Mouse (Mus musculus): ENCODE results near the gene Syk.

Syk gene

DNA sequence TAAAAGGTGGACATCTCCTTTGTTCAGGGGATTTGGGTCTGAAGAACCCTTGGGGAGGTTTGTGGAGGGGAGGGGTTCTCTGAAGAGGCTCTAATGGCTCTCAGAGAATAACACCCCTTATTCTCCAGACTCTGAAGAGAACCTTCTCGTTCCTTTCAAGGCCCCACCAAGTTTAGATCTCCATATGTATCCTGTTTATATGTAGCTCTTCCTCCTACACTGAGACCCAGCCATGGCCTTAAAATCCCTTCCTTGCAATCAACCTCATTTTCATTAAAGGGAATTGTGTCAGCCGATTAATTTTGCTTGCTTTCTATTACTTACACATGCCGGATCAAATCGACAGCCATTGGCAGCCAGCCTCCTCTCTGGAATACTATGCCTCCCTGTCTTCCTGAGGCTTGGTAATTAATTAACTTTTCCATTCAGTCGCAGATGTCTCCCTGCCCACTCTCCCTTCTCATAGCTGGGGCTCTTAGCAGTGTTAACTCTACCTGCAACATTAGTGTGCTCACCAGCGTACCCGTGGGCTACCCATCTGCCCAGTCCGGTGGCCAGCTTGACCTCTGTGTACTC is 13.7 kb upstream of the Syk start:
- DNase-seq = peak in 1 of 2 experiments; percentile 15

DNA sequence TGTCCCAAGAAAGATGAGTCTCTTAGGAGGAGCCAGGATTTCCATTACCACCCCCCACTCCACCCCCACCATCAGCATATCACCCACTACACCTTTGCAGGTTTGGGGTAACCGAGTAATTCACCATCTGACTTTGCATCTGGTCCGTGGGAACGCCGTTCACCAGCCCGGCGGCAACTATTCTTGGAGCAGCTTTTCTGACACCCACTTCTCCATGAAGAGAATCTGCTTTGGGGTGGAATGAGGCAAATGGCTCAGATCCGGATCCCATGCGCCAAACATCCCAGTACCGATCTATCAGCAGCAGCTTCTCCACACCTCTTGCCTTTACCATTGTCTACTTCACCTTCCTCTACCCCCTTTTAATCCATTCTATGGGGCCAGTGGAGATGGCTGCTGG is 12.7 kb upstream of the Syk start:
- DNase-seq = no peak

DNA sequence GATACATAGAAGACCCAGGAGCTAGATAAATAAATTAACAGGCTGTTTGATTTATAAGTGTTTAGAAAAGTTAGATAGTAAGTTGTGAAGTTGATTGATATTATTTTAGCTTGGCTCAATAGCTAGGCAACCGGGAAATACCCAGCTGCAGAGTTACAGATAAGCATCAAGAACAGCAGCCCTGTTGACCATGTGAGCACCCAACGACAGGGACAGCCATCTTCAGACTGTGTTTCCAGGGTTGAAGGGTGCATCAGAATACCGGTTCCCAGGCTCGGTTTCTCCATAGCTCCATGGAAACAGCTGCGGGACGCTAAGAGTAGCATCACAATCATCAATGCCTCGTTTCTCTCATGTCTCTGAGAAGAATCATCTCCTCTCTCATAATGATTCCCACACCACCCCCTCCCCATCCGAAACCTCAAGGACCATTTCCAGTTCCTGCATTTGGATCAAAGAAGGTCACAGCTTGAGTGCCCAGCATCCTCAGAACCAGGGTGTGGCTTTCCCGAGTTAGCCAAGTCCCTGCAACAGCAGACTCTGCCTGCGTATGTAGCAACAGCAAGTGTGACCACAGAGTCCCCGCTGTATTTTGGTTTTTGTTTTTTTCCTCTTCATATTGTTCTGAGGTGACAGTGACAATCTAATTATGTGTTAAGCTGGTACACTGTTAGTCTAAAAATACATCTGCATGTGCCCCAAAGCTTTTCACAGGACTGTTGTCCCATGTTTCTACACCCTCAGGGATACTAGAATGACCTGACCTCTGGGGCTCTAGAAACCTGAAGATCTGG is 11.2 kb upstream of the Syk start:
- DNase-seq = no peak

DNA sequence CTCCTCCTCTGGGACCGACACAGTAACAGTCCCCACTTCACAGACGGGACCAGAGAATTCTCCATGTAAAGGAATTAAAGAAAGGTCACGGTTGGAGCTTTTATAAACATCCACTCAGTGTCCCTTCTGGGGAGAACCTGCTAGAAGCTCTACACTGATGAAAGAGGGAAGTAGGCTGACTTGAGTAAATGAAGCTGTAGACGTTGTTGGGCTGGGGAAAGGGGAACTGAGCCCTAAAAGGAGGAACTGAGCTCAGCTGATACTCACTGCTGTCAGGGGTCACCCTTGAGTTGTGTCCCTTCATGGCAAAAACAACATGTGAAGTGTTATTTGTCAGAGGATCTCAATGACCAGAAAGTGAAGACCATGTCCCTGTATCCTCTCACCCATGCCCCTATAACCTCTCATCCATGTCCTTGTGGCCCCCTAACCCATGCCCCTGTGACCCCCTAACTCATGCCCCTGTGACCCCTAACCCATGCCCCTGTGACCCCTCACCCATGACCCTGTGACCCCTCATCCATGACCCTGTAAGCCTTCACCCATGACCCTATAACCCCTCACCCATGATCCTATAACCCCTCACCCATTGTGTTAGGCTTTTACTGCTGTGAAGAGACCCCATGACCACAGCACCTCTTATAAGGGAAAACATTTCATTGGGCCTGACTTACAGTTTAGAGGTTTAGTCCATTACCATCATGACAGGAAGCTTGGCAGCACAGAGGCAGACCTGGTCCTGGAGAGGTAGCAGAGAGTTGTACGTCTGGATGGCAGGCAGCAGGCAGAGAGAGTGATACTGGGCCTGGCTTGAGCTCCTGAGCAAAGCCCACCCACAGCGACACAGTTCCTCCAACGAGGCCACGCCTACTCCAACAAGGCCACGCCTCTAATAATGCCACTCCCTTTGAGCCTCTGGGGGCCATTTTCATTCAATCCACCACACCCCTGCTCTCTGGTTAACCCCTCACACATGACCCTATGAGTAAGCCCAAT is 10.2 kb upstream of the Syk start:
- peak in 1 of 2 experiments; percentile 2 for DNase-seq

DNA sequence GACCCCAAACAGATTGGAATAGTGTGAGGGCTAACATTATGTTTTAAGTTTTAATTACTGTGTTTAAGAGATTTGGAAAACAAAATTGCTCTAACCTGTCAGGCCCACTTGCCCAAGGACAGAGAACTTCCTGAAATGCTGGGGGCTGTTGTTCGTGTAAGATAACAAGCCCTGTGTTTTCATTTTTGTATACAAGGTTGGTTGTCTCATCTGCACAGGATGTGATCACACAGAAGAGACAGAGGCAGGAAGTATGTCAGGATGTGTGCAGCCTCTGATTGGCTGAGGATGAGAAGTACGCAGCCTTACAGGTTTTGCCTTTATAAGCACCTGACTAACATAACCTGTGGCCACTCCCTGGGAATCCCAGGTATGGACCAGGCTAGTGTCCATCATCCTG is 8.7 kb upstream of the Syk start:
- DNase-seq = no peak

DNA sequence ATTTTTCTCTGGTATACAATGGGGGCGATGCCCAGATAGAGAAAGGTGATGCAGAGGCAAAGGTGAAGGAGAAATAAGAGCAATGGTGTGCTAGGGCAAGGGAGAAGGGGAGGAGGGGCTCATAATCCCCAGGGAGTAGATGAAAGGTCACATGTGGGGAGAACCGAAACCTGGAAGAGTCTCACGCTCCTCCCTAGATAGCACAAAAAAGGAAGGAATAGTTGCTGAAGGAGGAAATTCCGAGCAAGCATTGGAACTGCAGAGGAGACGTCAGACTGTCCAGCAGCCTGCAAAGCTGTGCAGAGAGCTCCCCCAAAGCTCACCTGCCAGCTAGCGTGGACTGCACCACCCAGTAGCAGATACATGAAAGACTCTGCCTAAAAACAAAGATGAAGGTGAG is 7.5 kb upstream of the Syk start:
- DNase-seq = no peak

DNA sequence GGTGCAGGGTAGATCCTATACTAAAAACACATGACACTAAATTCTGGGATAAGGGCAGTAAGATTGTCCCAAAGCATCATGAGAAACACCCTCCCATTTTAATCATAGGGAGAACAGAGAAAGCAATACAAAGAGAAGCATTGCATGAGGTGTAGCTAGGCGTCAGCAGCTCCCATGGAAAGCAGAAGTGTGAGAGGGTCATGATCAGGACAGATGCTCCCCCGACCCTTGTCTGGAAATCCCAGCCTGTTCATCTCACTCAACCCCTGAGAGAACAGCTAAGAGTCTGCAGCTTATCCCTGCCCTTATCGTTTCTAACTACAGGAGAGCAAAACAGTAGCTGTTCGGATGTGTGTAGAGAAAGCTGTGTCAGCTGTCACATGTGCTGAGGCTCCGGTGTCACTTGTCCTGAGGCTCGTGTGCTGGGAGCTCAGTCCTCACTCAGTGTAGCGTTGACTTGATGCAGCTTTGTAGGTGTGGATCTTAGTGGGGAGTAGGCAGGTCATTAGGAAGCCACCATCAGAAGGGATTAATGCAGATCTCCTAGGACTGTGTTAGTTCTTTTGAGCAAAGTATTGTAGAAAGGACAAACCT is 6.9 kb upstream of the Syk start:
- no peak for DNase-seq

DNA sequence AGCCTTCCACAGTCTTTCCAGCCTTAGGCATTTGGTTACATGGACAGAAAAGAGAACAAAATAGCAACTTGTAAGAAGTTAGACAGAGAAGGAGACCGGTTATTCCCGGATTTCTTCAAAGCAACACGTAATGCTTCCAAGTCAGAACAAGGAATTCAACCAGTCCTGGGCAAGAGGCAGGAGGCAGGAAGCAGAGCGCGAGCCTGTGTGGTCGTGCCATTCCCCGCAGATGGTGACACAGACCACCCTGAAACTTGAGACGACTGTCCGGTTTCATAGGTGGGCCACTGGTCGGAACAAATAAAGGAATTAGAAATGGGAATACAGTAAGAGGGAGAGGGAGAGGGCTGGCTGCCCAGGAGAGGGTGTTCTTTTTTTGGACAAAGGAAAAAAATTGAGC is 6.1 kb upstream of the Syk start:
- no peak for DNase-seq

DNA sequence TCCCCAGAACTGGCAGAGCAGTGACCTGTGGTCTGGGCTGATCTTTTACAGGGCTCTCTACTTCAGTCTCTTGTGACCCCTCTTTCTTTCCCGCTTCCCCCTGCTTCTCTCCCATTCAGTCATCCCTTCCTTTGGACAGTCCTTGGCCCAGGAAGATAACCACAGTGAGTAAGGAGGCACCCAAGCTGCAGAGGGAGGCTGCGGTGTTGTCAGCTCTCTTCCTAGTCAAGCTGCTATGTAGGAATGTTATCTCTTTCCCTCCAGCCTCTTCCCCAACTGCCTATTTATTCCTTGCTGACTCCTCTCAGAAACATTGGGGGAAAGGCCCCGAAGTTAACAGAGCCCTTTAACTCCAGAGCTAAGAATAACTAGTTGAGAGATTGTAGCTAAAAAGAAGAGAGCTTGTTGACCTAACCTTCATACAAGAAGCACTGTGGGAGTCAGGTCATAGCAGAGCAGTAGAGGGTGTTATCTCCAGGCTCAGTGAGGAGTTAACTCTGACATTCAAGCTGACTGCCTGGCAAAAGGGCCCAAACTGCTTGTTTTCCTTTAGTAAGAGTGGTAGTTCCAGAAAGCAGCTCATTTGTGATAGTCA is 5.5 kb upstream of the Syk start:
- no peak for DNase-seq

DNA sequence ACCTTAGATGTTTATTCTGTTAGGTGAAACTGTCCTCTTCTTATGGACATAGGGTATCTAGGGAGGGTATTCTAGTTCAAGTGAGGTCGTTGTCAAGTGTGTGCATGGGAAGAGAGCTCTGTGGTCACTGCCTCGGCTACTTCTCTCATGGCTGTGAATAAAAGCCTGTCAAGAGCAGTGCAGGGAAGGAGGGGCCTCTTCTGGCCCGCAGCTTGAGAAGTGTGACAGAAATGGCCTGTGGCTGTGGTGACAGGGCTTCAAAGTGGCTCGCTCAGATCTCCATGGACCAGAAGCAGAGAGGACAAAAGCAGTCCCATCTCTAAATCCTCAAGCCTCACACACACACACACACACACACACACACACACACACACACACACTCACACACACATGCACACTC is 5.0 kb upstream of the Syk start:
- DNase-seq = no peak

DNA sequence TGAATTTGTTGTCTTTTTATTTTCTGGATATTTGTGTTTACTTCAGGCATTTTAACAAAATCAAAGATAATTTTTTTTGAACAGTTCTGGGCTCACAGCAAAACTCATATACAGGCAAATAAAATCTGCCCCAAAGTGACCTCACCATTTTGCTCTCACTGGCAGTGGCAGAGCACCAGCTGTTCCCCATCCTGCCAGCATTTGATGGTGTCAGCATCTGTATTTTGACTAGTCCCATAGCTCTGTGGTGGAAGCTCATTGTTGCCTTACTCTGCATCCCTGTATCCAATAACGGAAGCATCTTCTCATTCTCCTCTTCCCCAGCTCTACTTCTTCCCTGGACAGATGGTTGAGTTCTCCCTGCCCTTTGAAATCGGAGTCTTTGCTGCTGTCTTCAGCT is 4.2 kb upstream of the Syk start:
- no peak for DNase-seq

DNA sequence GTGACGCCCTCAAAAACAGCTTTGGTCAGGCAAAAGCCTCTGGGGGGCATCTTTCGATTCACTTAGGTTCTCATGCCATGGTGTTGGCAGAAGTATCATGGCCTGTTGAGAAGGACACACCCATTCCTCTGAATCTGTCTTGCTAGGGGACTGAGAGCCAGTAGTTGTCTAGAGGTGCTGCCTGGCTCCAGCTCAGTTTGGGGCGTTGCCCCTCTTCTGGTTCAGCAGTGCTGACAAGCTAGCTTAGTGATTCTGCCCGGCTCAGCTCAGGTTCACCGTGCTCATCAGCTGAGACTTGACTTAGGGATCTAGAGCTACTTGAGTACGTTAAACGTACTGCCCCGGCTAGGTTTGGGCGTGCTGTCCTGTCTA is 481 bp upstream of the Syk start:
- no peak for DNase-seq

DNA sequence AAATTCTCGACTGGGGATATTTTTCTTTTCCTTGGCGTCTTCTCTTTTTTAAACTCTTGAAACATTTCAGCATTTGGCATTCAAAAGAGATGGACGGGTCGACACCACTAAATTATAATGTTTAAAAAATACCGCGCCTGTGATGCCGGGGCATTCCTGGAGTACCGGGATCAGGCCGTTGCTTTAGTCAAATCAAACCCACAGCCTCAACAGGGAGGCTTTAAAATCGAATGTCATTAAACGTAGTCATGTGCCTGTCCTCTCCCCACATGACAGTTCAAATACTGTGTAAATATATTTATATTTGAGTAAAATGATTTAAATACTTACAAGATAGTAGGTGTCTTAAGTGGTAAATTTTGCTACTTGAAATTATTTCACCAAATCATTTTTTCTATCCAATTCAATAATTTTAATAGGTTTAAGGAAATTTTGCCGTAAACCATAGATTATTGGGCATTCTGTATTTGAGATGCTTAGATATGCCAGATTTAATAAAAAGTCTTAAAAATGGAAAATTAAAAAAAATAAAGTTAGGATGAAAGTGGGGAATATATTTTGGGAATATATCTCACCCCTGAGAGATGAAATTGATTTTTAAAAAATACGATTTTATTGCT is 1.1 kb downstream of the Syk start:
- no peak for DNase-seq

DNA sequence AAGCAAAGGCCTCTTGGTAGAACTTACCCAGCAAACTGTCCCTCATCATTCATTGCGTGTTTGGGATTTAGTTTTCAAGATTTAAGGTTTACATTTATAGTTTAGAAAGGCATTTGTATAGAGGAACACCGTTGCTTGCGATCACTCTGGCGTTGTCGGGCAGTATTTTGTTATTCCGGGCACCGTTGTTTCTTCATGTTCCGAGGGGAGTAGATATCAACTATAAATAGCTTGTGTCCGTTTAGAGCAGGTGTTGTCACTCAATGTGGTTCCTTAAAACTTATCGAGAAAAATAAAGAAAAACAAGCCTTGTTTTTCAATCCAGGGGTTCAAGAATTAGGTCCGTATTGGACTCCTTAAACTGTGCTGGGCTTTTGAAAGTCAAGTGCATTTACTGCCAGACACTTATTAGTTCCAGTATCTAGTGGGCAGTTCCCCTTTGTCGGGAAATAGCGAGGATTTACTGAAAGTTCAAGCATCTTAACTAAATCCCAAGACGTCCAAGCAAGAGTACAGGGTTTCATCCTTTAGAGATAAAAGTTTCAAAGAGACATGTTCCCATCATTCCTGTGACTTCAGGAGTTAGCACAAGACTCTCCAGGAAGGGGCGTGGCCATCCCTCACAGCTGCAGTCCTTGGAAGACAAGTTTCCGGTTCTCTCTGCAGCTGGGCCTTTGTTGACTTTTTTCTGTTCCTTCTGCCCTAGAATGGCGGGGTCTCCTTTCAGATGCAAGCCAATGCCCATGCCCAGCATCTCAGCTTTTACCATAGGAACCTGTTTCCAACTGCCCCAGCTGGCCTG is 1.9 kb downstream of the Syk start:
- no peak for DNase-seq

DNA sequence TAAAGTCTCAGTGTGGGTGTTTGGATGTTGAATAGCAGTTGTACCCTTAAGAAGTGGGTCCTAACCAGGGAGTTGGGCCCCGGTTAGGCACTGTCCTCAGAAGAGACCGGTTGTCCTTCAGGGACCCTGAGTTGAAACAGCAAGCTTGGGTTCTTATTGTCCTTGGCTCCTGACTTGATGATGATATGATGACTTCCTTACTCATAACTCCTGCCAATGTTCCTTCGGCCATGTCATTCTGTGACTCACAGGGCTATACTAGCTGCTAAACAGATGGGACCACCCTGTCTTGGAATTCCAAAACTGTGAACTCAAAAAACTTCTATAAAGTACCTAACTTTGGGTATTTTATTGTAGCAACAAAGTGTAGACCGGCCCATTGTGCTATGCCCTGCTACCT is 4.8 kb downstream of the Syk start:
- DNase-seq = no peak

DNA sequence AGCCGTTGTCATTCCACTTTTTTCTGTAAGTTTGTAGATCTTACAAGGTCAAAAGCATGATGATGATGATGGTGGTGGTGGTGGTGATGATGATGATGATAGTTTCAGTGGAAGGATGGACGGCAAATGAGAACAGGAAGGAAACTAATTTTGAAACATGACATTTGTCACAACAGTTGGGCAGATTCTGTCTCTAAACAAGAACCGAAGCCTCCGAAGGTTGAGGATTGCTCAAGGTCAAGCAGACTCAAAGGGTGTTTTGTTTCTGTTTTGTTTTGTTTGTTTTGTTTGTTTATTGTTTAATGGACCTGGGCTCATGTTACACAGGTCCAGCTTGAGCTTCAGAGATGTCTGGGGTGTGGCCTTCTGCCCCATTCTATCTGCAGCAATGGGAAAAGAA is 6.1 kb downstream of the Syk start:
- DNase-seq = no peak

DNA sequence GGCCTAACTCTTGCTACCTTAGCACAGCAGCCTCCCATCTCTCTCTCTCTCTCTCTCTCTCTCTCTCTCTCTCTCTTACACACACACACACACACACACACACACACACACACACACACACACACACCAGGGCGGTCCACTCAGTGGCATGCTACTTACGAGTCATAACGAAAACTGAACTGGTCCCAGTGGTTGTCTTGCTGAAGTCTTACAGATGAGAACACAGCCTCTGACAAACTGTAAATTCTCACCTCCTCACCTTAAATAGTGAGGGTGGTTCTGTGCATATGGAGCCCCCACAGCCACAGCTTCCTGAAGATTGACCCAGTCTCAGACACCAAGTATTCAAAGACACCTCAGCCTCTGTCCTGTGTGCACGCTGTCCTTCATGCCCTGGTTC is 8.9 kb downstream of the Syk start:
- DNase-seq = no peak

DNA sequence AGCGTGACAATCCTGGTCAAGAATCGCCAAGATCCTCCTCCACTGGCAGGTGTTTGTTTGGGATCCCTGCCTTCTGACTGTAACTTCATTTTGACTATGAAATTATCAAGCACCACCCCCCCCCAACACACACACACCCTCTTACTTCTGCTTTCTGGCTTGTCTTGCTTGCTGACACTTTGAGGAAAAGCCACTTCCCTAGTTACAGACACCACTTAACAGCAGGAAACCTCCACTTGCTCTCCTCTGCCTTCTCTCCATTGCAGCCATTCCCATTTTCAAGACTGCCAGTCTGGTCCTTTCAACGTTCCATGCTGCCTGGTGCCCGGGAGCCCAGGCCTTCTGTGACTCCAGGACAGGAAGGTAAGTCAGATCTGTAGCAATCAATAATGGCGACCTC is 13.7 kb downstream of the Syk start:
- DNase-seq = no peak

DNA sequence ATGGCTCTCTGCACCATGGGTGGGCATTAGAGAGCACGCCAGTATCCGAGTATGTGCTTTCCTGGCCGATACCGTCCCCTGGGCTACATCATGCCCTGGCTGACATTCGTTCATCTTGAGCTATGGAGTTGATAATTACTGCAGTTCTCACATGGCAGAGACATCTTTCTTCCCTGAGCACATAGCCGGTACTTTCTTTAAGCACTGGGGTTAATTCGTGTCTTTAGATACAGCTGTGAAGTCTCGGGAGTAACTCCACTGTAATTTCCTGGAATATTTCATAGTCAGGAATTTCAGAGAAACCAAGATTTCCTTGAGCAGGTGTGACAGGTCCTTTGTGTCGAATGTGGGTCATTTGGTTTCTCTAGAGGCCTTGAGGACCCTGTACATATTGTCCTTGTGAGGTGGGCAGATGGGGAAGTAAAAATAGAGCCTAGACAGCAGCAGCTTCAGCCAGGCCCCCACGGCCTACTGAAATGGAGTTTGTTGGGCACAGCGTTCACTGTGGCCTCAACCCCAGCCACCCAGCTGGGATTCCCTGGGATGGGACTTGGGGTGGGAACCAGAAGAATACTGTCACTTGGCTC is 14.2 kb downstream of the Syk start:
- no peak for DNase-seq

DNA sequence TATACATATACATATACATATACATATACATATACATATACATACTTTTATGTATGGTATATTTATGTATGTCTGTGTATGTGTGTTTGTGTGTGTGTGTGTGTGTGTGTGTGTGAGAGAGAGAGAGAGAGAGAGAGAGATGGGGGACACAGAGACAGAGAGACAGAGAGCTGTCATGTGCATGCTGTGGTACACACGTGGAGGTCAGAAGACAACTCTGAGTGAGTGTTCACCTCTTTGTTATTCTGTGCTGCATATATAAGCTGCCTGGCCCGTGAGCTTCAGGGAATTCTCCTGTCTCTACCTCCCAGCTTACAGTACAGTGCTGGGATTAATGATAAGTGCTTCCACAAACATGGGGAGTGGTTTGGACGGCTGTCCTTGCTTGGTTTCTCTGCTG is 15.3 kb downstream of the Syk start:
- DNase-seq = no peak

DNA sequence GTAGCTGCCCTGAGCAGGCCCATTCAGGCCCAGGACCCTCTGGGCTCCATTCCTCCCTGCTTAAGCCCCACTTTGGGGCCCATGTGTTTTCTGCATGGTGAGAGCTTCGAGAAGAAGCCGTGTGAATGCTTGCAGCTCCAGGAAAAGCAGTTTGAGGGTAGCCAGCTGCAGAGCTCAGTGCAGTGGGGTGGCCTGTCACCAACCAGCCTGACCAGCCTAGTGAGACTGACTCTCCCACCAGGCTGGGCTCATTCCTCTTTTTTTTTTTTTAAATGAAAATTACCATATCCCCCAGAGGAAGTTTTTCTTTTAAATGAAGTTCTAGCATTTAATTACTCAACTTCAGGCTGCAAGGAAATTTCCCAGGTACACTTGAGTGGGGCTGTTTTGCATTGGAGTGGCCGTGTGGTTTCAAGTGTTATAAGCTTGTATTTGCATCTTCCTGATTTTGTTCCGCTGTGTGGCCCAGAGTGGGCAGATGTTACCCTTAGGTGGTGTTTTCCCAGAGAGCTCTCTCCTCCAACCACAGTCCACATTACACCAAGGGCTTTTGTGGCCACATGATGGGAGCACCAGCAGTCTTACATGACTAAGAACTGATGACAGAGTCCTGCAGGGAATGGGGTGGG is 17.2 kb downstream of the Syk start:
- no peak for DNase-seq

All from kidney, postnatal 36 days (tissue).